In the genomic region with DNA sequence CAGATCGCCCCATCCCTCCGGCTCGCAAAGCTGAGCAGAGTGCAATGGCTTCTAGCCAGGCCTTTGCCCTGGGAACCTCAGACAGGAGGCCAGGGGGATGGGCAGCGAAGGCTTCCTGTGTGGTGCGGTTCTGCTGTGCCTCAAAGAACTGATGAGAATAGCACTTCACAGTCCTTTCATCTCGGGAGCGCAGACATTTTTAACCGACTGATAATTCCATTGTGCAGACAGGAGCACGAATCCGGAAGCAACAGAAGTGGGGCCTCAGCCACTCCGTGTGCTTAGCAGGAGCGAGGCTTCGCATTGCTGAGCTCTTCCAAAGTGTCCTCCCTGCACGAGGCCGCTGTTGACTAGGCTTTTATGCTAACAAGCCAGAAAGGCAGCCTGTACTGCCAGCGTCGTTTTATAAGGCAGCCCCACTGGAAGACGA, we compare ENCODE assay signal across 8 mouse cellular contexts. TPM values are rescaled to one million over a fixed set of nuclear protein-coding genes. Genes with fewer than 3 reads are reported as not detected.
DNase-seq lines count a peak whose midpoint lies in the region; ATAC-seq and TF ChIP-seq lines count a peak whose summit lies in the region.

No protein-coding gene starts in this region.

- WGBS in embryonic facial prominence, embryonic 14.5 days, result 13% methylated on average over 18 of the region's 18 CpGs
- WGBS in hindbrain, embryonic 11.5 days, result 22% methylated on average over 18 of the region's 18 CpGs
- under 1% methylated on average over 18 of the region's 18 CpGs for WGBS in macrophage (ENCODE audit: missing documents)
- WGBS in small intestine, adult 2 months, result 16% methylated on average over 18 of the region's 18 CpGs

- no peak for TF ChIP-seq POLR2A in small intestine, adult 2 months (IDR thresholded peaks at IDR 0.05; ENCODE audit: low read depth, low read length)

- peaks cover 15% of the 10 kb centered on the region for H3K4me1 ChIP-seq in embryonic facial prominence, embryonic 14.5 days (ENCODE audit: control insufficient read depth, insufficient read depth, low read length)
- peaks cover 2% of the 10 kb centered on the region; the same call in 1 of the 2 replicates for H3K4me1 ChIP-seq in hindbrain, embryonic 11.5 days (replicated peaks; ENCODE audit: control insufficient read depth, insufficient read depth, low read length)
- no peaks in the 10 kb centered on the region for H3K4me1 ChIP-seq in small intestine, adult 2 months (ENCODE audit: control insufficient read depth, insufficient read depth, insufficient read length, low read length)

- 0 out of 2 replicates have a peak overlapping the region, but pooled peaks have one; percentile 16 for H3K27ac ChIP-seq in embryonic facial prominence, embryonic 14.5 days (replicated peaks; ENCODE audit: low read depth, low read length)
- 0 out of 2 replicates have a peak overlapping the region, but pooled peaks have one; percentile 51 for H3K27ac ChIP-seq in hindbrain, embryonic 11.5 days (ENCODE audit: low read depth, low read length)
- H3K27ac ChIP-seq in macrophage, result peak overlapping the region; percentile 87
- H3K27ac ChIP-seq in small intestine, adult 2 months (ENCODE audit: insufficient read depth, low read depth, low read length), result peak overlapping the region; percentile 14

- TF ChIP-seq CTCF in small intestine, adult 2 months (IDR thresholded peaks at IDR 0.05; ENCODE audit: extremely low read depth, insufficient read length, insufficient replicate concordance, low read depth, low read length), result no peak

- H3K4me2 ChIP-seq in embryonic facial prominence, embryonic 14.5 days (ENCODE audit: low read depth, low read length), result peak overlapping the region; percentile 13; the same call in 1 of the 2 replicates
- H3K4me2 ChIP-seq in hindbrain, embryonic 11.5 days (replicated peaks; ENCODE audit: low read depth, low read length), result peak overlapping the region; percentile 21; the same call in 1 of the 2 replicates

- H3K79me2 ChIP-seq in macrophage (ENCODE audit: inconsistent target), result peaks cover 19% of the 10 kb centered on the region

- no peaks in the 10 kb centered on the region for H3K9me3 ChIP-seq in embryonic facial prominence, embryonic 14.5 days (ENCODE audit: control insufficient read depth, low read length)
- H3K9me3 ChIP-seq in hindbrain, embryonic 11.5 days (ENCODE audit: control insufficient read depth, low read length), result no peaks in the 10 kb centered on the region

- H3K36me3 ChIP-seq in embryonic facial prominence, embryonic 14.5 days (ENCODE audit: control insufficient read depth, insufficient read depth, low read length), result no peaks in the 10 kb centered on the region
- H3K36me3 ChIP-seq in hindbrain, embryonic 11.5 days (ENCODE audit: control insufficient read depth, insufficient read depth, low read length), result no peaks in the 10 kb centered on the region
- no peaks in the 10 kb centered on the region for H3K36me3 ChIP-seq in macrophage (ENCODE audit: inconsistent target)
- no peaks in the 10 kb centered on the region for H3K36me3 ChIP-seq in small intestine, adult 2 months (ENCODE audit: control insufficient read depth, insufficient read depth, low read length)

- peak; percentile 80 to 85 for DNase-seq in CD8-positive naive resting alpha-beta T cell, adult 2 months (ENCODE audit: low read depth in 2 of 2, low spot score in 2 of 2)
- DNase-seq in adrenal gland, postnatal 10 days, result peak; percentile 56
- peak; percentile 77 for DNase-seq in embryonic facial prominence, embryonic 14.5 days (ENCODE audit: low spot score)
- peak; percentile 53 for DNase-seq in hindbrain, embryonic 11.5 days (ENCODE audit: low spot score)
- DNase-seq in layer of hippocampus, postnatal 36 days, result peak; percentile 20 to 22
- no peak for DNase-seq in urinary bladder, postnatal 4 days (ENCODE audit: low spot score in 2 of 2)

- no peaks in the 10 kb centered on the region for H3K27me3 ChIP-seq in embryonic facial prominence, embryonic 14.5 days (replicated peaks; ENCODE audit: control insufficient read depth, insufficient read depth, low read length)
- H3K27me3 ChIP-seq in hindbrain, embryonic 11.5 days (ENCODE audit: control insufficient read depth, insufficient read depth, low read length), result no peaks in the 10 kb centered on the region
- H3K27me3 ChIP-seq in small intestine, adult 2 months (ENCODE audit: control insufficient read depth, insufficient read depth, low read length), result no peaks in the 10 kb centered on the region

- 0 out of 2 replicates have a peak overlapping the region, but pooled peaks have one; percentile 6 for H3K4me3 ChIP-seq in embryonic facial prominence, embryonic 14.5 days (ENCODE audit: low read depth, low read length)
- H3K4me3 ChIP-seq in hindbrain, embryonic 11.5 days (ENCODE audit: low read depth, low read length), result no peak overlapping the region
- H3K4me3 ChIP-seq in macrophage (ENCODE audit: inconsistent target), result peak overlapping the region; percentile 44
- H3K4me3 ChIP-seq in small intestine, adult 2 months (ENCODE audit: low read depth, low read length), result peak overlapping the region; percentile 43

- H3K9ac ChIP-seq in embryonic facial prominence, embryonic 14.5 days (ENCODE audit: low read depth, low read length), result no peak overlapping the region
- 0 out of 2 replicates have a peak overlapping the region, but pooled peaks have one; percentile 21 for H3K9ac ChIP-seq in hindbrain, embryonic 11.5 days (ENCODE audit: low read depth, low read length)

- ATAC-seq in embryonic facial prominence, embryonic 14.5 days (ENCODE audit: low read depth), result peak; percentile 61
- ATAC-seq in hindbrain, embryonic 11.5 days (ENCODE audit: low FRiP score), result no peak

RNA-seq across cellular contexts. Expression of a gene that starts 53.6 kb away (rescaled TPM):
- total RNA-seq in adrenal gland, postnatal 10 days (2021), result 10 to 100 TPM; 44.5 to 47.7 TPM
- 70.4 and 71.3 TPM in 2 replicates for polyA plus RNA-seq in embryonic facial prominence, embryonic 14.5 days (2014; fragmentation: Nextera tagmentation; extraction: Ambion mirVana)
- polyA plus RNA-seq in hindbrain, embryonic 11.5 days (2014; fragmentation: Nextera tagmentation; extraction: Ambion mirVana), result 125 and 129 TPM in 2 replicates
- 10 to 100 TPM; 74.0 to 74.2 TPM for total RNA-seq in layer of hippocampus, postnatal 36 days (2021)
- 10 to 100 TPM; 12.7 to 85.6 (median 44.3) TPM for total RNA-seq in macrophage (2018; cell fraction: chromatin; rRNA removed)
- total RNA-seq in macrophage (2018; cell fraction: cytosol; rRNA removed), result 10 to 100 TPM; 21.0 to 48.1 (median 32.3) TPM
- 10 to 100 TPM; 16.9 to 76.7 (median 43.1) TPM for total RNA-seq in macrophage (2018; cell fraction: nucleus; rRNA removed)
- polyA plus RNA-seq in macrophage (2018), result 23.9 to 41.6 TPM (median 40.7 TPM) in 3 replicates
- polyA plus RNA-seq in small intestine, adult 2 months (2012; rRNA removed), result 8.6 and 26.3 TPM in 2 replicates

Comparison
In these comparisons a context has a peak if more than half of its experiments do, and no peak if none do; other contexts are left out.
1. DNase-seq: peak in CD8-positive naive resting alpha-beta T cell, adult 2 months (2 of 2), adrenal gland, postnatal 10 days (single experiment), embryonic facial prominence, embryonic 14.5 days (single experiment), hindbrain, embryonic 11.5 days (single experiment) and layer of hippocampus, postnatal 36 days (2 of 2); none in urinary bladder, postnatal 4 days (0 of 2).
2. H3K27ac ChIP-seq: peak in every context shown above with its lines; median percentile 87 in macrophage; 51 in hindbrain, embryonic 11.5 days; 16 in embryonic facial prominence, embryonic 14.5 days; 14 in small intestine, adult 2 months.